Mouse (Mus musculus) right cerebral cortex, adult 18-20 months (tissue): ENCODE data around the gene Ccdc91.
A peak's percentile ranks its signal among the peaks of the same experiment; 100 is the strongest.

Experiments
- DNase-seq: peaks from one replicate; pipeline ENCODE4 v3.0.0; 2022; ENCODE audit warnings: mixed read lengths

Gene Ccdc91

DNA sequence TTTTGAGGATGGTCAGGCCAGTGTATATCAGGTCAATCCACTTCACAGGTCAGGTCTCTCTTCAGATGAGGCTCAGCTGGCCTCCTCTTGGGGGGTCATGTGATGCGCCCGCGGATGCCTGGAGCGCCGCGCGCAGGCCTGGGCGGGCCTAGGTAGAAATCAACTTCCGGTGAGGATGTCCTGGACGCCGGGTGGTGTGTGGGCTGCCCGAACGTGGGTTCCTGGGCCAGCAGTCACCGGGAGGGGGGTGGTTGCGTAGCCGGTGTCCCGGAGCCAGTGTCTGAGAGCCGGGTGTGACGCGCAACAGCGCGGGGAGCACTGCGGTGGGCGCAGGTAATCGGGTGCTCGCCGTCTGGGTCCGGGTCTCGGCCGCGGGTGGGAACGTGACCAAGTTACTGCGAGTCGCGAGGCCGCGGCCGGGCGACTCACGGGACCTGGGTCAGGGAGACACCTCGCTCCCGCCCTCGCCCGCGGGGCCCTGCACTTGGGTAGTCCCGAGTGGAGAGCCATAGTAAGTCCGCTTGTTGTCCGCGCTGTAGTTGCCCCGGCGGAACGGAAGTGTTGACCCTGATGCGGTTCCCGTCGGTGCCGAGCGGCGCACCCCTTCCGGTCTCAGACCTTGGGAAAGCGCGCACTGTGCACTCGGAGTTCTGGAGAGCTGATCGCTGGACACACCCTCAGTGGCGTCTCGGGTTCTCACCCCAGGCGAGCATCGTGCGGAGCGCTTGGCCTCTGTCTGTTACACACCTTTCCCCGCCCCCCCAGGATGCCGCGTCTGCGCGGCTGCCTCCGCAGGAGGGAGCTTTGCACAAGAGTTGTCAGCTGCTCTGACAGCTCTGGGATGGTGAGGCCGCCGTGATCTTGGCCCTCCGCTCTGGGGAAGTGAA, at the start of gene Ccdc91:
TSS of gene Ccdc91 (plus strand) at position 102 of the 887 bp plus-strand sequence.
- DNase-seq: peak; percentile 90

GRCm38 (mm10) chr6:147426927-147427487, 48.6 kb upstream of the Ccdc91 start:
- DNase-seq: no peak

GRCm38 (mm10) chr6:147455775-147456174, 19.9 kb upstream of the Ccdc91 start:
- no peak for DNase-seq

GRCm38 (mm10) chr6:147458637-147459301, 16.9 kb upstream of the Ccdc91 start:
- no peak for DNase-seq

- no peak for DNase-seq
These were observed 5.6 kb upstream of the Ccdc91 start for GRCm38 (mm10) chr6:147470016-147470415.

GRCm38 (mm10) chr6:147481141-147481540, 5.5 kb downstream of the Ccdc91 start:
- no peak for DNase-seq

DNA sequence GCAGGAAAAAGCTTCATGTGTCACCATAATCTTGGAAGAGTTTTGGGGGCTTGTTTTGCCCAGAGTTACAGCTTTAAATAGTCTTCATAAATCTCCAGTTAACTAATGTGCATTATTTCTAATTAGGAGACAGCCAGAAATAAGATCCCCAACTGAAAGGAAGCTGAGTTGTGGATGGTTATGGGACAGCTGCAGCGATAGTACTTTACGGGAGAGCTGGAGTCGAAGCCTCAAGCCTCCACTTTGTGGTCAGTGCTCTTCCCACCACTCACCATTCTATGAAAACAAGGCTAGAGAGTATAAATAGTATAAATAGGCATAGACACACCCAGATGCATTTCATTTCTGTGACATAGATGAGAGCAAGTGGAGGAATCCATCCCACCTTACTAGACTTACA, 14.5 kb downstream of the Ccdc91 start:
- no peak for DNase-seq

DNA sequence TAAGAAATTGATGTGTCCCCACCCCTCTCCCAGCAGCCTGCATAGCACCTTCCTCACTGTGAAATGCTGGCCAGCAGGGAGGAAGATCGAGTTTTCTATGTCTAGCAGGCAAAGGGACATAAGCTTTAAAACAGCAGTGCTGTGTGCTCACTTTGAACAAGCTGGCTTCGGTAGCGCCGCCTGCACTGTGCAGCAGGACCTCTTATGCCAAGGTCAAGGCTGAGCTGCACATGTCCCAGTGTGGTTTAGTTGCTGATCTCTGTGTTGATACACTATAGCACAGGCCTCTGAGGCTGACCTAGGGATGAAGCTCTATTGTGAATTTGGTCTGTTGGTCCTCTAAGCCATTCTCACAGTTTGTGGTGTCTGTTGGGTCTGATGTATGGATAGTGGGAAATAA, 16.9 kb downstream of the Ccdc91 start:
- no peak for DNase-seq

DNA sequence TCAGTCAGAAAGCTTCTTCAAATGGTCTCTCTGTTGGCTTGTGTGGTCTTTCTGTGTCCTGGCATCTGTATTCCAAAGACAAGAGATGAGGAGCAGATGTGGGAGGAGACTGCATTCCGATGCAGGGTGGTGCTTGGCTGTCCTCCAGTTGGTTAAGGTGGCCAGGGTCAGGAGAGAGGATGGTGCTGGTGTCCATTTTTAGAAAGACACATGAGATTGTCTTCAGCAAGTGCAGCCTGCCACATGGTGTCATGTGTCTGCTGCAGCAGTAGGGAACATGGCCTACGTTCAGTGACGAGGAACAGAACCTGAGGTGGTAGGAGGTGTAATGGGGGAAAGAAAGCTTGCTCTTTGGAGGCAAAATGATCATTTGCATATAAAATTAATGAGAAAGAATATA, 25.8 kb downstream of the Ccdc91 start:
- no peak for DNase-seq

GRCm38 (mm10) chr6:147506074-147506473, 30.4 kb downstream of the Ccdc91 start:
- no peak for DNase-seq

DNA sequence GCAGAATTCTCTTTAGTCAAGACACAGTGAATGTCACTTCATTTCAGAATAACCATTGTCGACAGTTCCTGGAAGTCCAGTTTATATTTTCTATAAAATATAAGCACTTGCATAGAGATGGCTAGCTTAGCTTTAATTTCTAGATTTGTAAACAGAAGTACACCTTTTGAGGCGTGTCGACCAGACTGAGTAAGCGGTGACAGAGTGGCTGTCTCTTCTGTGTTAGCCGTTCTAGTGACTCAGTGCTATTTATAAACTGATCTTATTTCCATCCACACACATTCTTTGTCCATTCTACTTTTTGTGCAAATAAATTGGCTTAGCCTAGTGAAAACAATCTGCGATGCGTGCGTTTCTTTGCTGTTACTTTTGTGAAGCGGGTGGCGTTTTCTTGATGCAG, 30.9 kb downstream of the Ccdc91 start:
- no peak for DNase-seq

- DNase-seq: no peak
These were observed 31.6 kb downstream of the Ccdc91 start for GRCm38 (mm10) chr6:147507186-147507585.

DNA sequence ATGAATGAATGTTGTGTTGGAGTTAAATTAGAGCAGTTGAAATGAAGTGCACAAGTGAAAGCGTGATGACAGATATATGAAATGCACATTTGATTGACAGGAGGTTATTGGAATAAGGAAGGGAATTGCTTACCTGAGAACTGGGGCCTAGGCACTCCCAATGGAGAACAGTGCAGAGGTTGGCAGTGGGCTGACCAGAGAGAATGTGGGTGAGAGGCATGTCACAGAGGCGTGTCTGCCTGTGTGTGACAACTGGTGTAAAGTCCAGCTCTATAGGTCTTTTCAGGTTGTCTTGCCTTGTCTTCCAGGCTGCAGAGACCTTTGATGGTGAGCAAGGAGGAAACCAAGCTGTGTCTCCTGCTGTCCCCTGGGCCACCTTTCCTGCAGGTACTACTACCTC, 34.9 kb downstream of the Ccdc91 start:
- no peak for DNase-seq

GRCm38 (mm10) chr6:147517909-147518308, 42.3 kb downstream of the Ccdc91 start:
- DNase-seq: peak; percentile 71

- no peak for DNase-seq
These were observed 49.6 kb downstream of the Ccdc91 start for GRCm38 (mm10) chr6:147525236-147525635.

DNA sequence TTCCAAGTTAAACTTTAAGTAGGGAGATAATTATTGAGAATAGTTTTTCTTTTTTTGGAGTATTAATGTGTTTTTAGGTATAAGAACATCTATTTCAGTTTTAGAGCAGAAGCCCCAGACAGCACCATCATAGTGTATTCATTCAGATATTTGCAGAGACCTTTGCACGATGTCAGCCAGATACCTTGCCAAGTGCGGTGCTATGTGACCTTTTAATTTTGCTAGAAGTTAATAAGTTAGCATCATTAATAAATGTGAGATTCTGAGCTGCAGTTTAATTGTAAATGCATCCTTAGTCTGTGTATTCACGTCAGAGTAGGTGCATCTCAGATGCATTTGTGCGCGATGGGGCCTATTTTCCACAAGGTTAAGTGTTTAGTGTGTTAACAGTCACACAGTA, 59.3 kb downstream of the Ccdc91 start:
- DNase-seq: no peak

GRCm38 (mm10) chr6:147538236-147538635, 62.6 kb downstream of the Ccdc91 start:
- no peak for DNase-seq

- no peak for DNase-seq
These were observed 63.5 kb downstream of the Ccdc91 start for GRCm38 (mm10) chr6:147539056-147539600.

GRCm38 (mm10) chr6:147540942-147541341, 65.3 kb downstream of the Ccdc91 start:
- no peak for DNase-seq

DNA sequence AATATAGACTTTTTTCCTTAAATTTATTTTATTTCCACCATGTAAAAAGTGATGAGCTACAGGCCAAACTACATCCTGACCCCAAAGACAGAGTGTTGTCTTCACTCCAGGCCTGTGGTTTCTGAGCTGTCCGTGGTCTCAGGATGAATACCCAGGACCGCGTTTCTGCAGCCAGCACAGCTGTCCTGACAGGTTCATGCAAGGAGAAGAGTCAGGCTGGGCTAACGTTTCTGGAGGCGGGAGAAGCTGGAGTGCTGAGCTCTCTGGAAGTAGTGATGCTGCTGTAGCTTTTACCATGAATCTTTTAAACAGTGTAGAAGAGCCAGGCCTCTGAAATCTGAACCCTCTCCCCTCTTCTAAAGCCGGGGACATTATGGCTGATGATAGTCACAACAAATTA, 80.0 kb downstream of the Ccdc91 start:
- no peak for DNase-seq

GRCm38 (mm10) chr6:147559316-147559715, 83.7 kb downstream of the Ccdc91 start:
- DNase-seq: no peak

- DNase-seq: no peak
These were observed 84.8 kb downstream of the Ccdc91 start for GRCm38 (mm10) chr6:147560436-147560835.

GRCm38 (mm10) chr6:147569246-147569645, 93.6 kb downstream of the Ccdc91 start:
- no peak for DNase-seq

GRCm38 (mm10) chr6:147573137-147573536, 97.5 kb downstream of the Ccdc91 start:
- no peak for DNase-seq
